Mouse (Mus musculus) gastrocnemius, adult 2 months (tissue): ENCODE measurements around the gene Sept1. TPM values are rescaled to one million over a fixed set of nuclear protein-coding genes. Genes with fewer than 3 reads are reported as not detected.

Experiments
- DNase-seq: peaks from one replicate; pipeline ENCODE4 v3.0.0; 2022
- H3K27ac ChIP-seq: fragments of 200-600 bp; 2 replicates; pipeline ENCODE4 v1.8.1; 2022; ENCODE audit warnings: mild to moderate bottlenecking
- H3K4me3 ChIP-seq: fragments of 200-600 bp; 2 replicates; pipeline ENCODE4 v1.8.1; 2022; ENCODE audit warnings: mild to moderate bottlenecking, moderate library complexity
- CTCF ChIP-seq: fragments of 200-600 bp; IDR thresholded peaks from 2 replicates; pipeline ENCODE4 v1.8.1; 2022; ENCODE audit warnings: antibody characterized with exemption, mild to moderate bottlenecking, moderate library complexity
- intact Hi-C: fragments of 180-260 bp; cut with DNase I; formaldehyde crosslinking; loops from one replicate; pipeline ENCODE4 v1.15.1; 2025
- total RNA-seq, 2 experiments: library from RNA; stranded (reverse); gene quantifications; 2 replicates each; pipeline ENCODE4 v1.2.3; 2021

Gene Sept1
- total RNA-seq, 2 experiments from 2014 or later: 0.89 to 2.1 TPM

- peak; percentile 75 for DNase-seq
- no peak for TF ChIP-seq CTCF
- peak overlapping the region; percentile 94 for H3K27ac ChIP-seq
- intact Hi-C loops: no loop called here
- H3K4me3 ChIP-seq: peak overlapping the region; percentile 79
Observed at GRCm38 (mm10) chr7:127244658-127245510, 12.0 kb upstream of the Sept1 start.

GRCm38 (mm10) chr7:127243870-127244657 is 11.1 kb upstream of the Sept1 start, which contains the start of gene Zfp771:
Gene Zfp771 (plus strand): TSS chr7:127244274.
- Histone ChIP-seq H3K4me3 (peak within 1 kb of the TSS; percentile 79), H3K27ac (peak within 1 kb of the TSS; percentile 94)
- DNase-seq: peak; percentile 99
- intact Hi-C loops: no loop called here
- peak; percentile 17; the same call in 1 of the 2 replicates for TF ChIP-seq CTCF

- no peak for DNase-seq
- no peak for TF ChIP-seq CTCF
- peak overlapping the region; percentile 94 for H3K27ac ChIP-seq
- intact Hi-C loops: no loop called here
- H3K4me3 ChIP-seq: peak overlapping the region; percentile 79
Observed at GRCm38 (mm10) chr7:127243361-127243867, 10.5 kb upstream of the Sept1 start.

GRCm38 (mm10) chr7:127234777-127235176 is 1.8 kb upstream of the Sept1 start:
- intact Hi-C loops: loop anchor here (5.0 kb wide), 1 partner anchor 107 kb away; no protein-coding TSS in a partner anchor
- no peak for DNase-seq
- no peak for TF ChIP-seq CTCF
- Histone ChIP-seq H3K4me3 (no peak overlapping the region), H3K27ac (no peak overlapping the region)

GRCm38 (mm10) chr7:127233765-127234164 is 835 bp upstream of the Sept1 start:
- no peak for TF ChIP-seq CTCF
- DNase-seq: no peak
- intact Hi-C loops: loop anchor here (5.0 kb wide), 1 partner anchor 106 kb away; no protein-coding TSS in a partner anchor
- Histone ChIP-seq H3K4me3 (peak overlapping the region; percentile 89), H3K27ac (peak overlapping the region; percentile 93)

GRCm38 (mm10) chr7:127233368-127233749 is 429 bp upstream of the Sept1 start:
- peak overlapping the region; percentile 89 for H3K4me3 ChIP-seq
- H3K27ac ChIP-seq: peak overlapping the region; percentile 93
- DNase-seq: no peak
- TF ChIP-seq CTCF: no peak
- intact Hi-C loops: loop anchor here (5.0 kb wide), 1 partner anchor 106 kb away; no protein-coding TSS in a partner anchor

- DNase-seq: no peak
- no peak for TF ChIP-seq CTCF
- Histone ChIP-seq H3K4me3 (peak overlapping the region; percentile 89), H3K27ac (peak overlapping the region; percentile 93)
- intact Hi-C loops: loop anchor here (5.0 kb wide), 1 partner anchor 105 kb away; no protein-coding TSS in a partner anchor
Observed at GRCm38 (mm10) chr7:127231826-127232621, 906 bp downstream of the Sept1 start.

GRCm38 (mm10) chr7:127231376-127231775 is 1.6 kb downstream of the Sept1 start:
- no peak overlapping the region for H3K27ac ChIP-seq
- DNase-seq: no peak

GRCm38 (mm10) chr7:127228615-127229303 is 4.2 kb downstream of the Sept1 start:
- intact Hi-C loops: loop anchor here (2.0 kb wide), 1 partner anchor 14 kb away; no protein-coding TSS in a partner anchor
- peak; percentile 83 for TF ChIP-seq CTCF
- Histone ChIP-seq H3K4me3 (no peak overlapping the region), H3K27ac (no peak overlapping the region)
- DNase-seq: peak; percentile 85

More at GRCm38 (mm10) chr7:127231376-127231775, 1.6 kb downstream of the Sept1 start:
- TF ChIP-seq CTCF: no peak
- intact Hi-C loops: loop anchor here (5.0 kb wide), 1 partner anchor 104 kb away; no protein-coding TSS in a partner anchor
- no peak overlapping the region; the same call in 1 of the 2 replicates for H3K4me3 ChIP-seq

- DNase-seq: no peak
- H3K4me3 ChIP-seq: no peak overlapping the region
- intact Hi-C loops: no loop called here
- H3K27ac ChIP-seq: no peak overlapping the region
- TF ChIP-seq CTCF: no peak
Observed at GRCm38 (mm10) chr7:127225147-127225995, 7.6 kb downstream of the Sept1 start.

GRCm38 (mm10) chr7:127224616-127225015 is 8.3 kb downstream of the Sept1 start:
- Histone ChIP-seq H3K27ac (no peak overlapping the region), H3K4me3 (no peak overlapping the region)
- no peak for DNase-seq
- intact Hi-C loops: no loop called here
- TF ChIP-seq CTCF: no peak
